Mouse (Mus musculus) kidney, adult 2 months (tissue): ENCODE results near the gene Pdxk. TPM values are rescaled to one million over a fixed set of nuclear protein-coding genes. Genes with fewer than 3 reads are reported as not detected.

Experiments used
- DNase-seq: peaks from one replicate; pipeline ENCODE4 v3.0.0; 2021
- H3K27ac ChIP-seq: fragments of 200-500 bp; 2 replicates; pipeline ENCODE4 v1.5.1; 2012; ENCODE audit warnings: low read depth, low read length, control low read depth, inconsistent platforms; ENCODE audit not compliant: insufficient read depth
- H3K27me3 ChIP-seq: fragments of 200-500 bp; replicated peaks from 2 replicates; pipeline ENCODE4 v1.6.1; 2012; ENCODE audit warnings: mild to moderate bottlenecking, moderate library complexity, low read length, inconsistent platforms; ENCODE audit not compliant: control insufficient read depth, insufficient read depth
- H3K36me3 ChIP-seq: fragments of 200-500 bp; 2 replicates; pipeline ENCODE4 v1.6.1; 2012; ENCODE audit warnings: mild to moderate bottlenecking, moderate library complexity, low read length, inconsistent platforms; ENCODE audit not compliant: control insufficient read depth, insufficient read depth
- H3K4me1 ChIP-seq: fragments of 200-500 bp; 2 replicates; pipeline ENCODE4 v1.6.1; 2011; ENCODE audit warnings: low read length; ENCODE audit not compliant: control insufficient read depth, insufficient read depth
- H3K4me3 ChIP-seq: fragments of 200-500 bp; 2 replicates; pipeline ENCODE4 v1.5.1; 2011; ENCODE audit warnings: mild to moderate bottlenecking, low read depth, low read length, control low read depth; ENCODE audit not compliant: insufficient read depth
- CTCF ChIP-seq: fragments of 200-500 bp; conservative IDR thresholded peaks from 2 replicates; pipeline ENCODE4 v1.5.1; 2011; ENCODE audit warnings: low read depth, mild to moderate bottlenecking, control low read depth, low read length, moderate library complexity, mixed read lengths; ENCODE audit not compliant: insufficient read depth, insufficient read length
- POLR2A ChIP-seq: fragments of 200-500 bp; IDR thresholded peaks from one replicate; pipeline ENCODE4 v1.6.1; 2011; ENCODE audit warnings: low read depth, low read length, control low read depth
- WGBS: fragments of 180-500 bp; shearing (Covaris S2); methylation state at CpG from one replicate; pipeline ENCODE4 v1.1.7; 2018; 5-methylcytosine and 5-hydroxymethylcytosine counted together
- polyA plus RNA-seq: library from polyadenylated mRNA; depleted of rRNA; stranded (reverse); fragments of >200 nt; gene quantifications from 2 replicates; pipeline ENCODE4 v1.2.3, GENCODE M21; 2012

Gene Pdxk
- polyA plus RNA-seq, 1 experiment: 107 TPM

DNA sequence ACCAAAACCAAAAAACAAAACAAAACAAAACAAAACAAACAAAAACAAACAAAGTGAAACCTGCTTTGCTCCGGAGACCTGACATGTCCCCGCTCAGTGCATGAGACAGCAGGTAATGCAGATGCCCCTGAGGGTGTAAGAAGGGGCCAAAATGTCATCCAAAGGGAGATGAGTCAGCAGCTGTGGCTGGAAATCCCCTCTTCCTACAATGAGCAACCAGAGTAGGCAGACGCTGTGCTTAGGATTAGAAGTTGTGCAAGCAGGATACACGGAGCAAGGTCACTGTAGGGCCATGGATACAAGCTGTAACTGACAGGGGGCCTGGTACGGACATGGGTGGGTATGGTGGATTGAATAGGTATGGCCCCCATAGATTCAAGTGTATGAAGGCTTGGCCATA, 35.6 kb downstream of the Pdxk start:
- no peak overlapping the region for H3K27ac ChIP-seq
- H3K4me1 ChIP-seq: peaks cover 6% of the 10 kb centered on the region; the same call in 1 of the 2 replicates
- no peak overlapping the region for H3K4me3 ChIP-seq
- H3K27me3 ChIP-seq: no peaks in the 10 kb centered on the region
- H3K36me3 ChIP-seq: no peaks in the 10 kb centered on the region
- DNase-seq: no peak
- WGBS: 77% methylated on average over 5 of the region's 5 CpGs
- TF ChIP-seq CTCF: no peak
- no peak for TF ChIP-seq POLR2A

DNA sequence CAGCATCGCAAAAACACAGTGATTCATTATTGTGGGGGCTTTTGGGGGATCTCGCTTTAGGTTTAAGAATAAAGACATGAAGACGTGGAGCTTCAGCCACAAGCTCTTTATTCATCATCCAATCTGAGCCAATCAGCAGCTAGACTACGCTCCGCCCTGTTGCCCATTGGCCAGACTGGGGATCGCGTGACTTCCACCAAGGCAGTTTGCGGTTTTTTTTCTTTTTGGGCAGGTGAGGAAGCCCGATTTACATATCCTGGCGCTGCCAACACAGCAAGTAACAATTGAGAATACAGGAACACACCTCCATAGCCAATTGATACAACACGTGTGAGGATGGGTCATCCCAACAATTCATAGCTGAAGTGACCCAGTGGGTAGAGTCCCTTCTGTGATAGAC, 36.7 kb downstream of the Pdxk start:
- peaks cover 6% of the 10 kb centered on the region; the same call in 1 of the 2 replicates for H3K4me1 ChIP-seq
- H3K4me3 ChIP-seq: no peak overlapping the region
- DNase-seq: no peak
- no peak for TF ChIP-seq CTCF
- no peak for TF ChIP-seq POLR2A
- WGBS: 96% methylated on average over 11 of the region's 11 CpGs
- no peaks in the 10 kb centered on the region for H3K36me3 ChIP-seq
- H3K27ac ChIP-seq: no peak overlapping the region
- no peaks in the 10 kb centered on the region for H3K27me3 ChIP-seq

DNA sequence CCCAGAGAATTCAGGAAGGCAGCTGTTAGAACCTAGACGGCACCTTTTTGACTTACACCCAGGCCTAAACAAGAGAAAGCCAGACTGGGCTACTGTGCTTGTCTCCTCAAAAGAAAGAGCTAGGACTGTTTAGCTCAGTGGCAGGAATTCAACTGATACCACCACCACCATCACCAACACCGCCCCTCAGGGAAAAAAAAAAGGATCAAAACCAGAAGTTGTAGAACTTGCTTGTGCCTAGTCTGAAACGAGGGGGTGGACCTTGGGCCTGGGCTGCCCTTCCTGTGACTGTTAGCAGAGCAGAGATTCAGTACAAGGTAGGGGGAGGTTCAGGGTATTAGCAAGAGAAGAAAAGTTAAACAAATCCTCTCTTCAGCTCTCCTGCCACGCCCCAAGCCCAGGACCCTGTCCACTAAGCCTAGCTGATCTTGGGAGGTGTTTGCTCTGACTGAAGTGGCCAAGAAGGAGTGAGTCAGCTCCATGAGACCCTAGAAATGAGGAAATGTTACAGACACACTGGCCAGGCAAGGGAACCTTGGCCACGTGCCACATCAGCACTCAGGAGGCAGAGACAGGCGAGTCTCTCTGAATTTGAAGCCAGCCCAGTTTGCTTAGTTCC, 38.5 kb downstream of the Pdxk start:
- Histone ChIP-seq H3K27ac (peak overlapping the region; percentile 69), H3K4me3 (peak overlapping the region; percentile 86), H3K27me3 (no peaks in the 10 kb centered on the region), H3K4me1 (peaks cover 6% of the 10 kb centered on the region; the same call in 1 of the 2 replicates), H3K36me3 (no peaks in the 10 kb centered on the region)
- TF ChIP-seq POLR2A (no peak), CTCF (no peak)
- DNase-seq: peak; percentile 17
- 46% methylated on average over 6 of the region's 6 CpGs for WGBS

GRCm38 (mm10) chr10:78425181-78426041, 39.4 kb downstream of the Pdxk start, which contains the start of gene Cstb:
Cstb (plus strand) TSS chr10:78425669.
- TF ChIP-seq CTCF (no peak), POLR2A (no peak)
- H3K4me3 ChIP-seq: peak within 1 kb of the TSS; percentile 86
- H3K27me3 ChIP-seq: no peaks in the 10 kb centered on the region
- peak within 1 kb of the TSS; percentile 69 for H3K27ac ChIP-seq
- no peaks in the 10 kb centered on the region for H3K36me3 ChIP-seq
- 2% methylated on average over 40 of the region's 40 CpGs for WGBS
- peak; percentile 89 for DNase-seq
- peaks cover 6% of the 10 kb centered on the region; the same call in 1 of the 2 replicates for H3K4me1 ChIP-seq

DNA sequence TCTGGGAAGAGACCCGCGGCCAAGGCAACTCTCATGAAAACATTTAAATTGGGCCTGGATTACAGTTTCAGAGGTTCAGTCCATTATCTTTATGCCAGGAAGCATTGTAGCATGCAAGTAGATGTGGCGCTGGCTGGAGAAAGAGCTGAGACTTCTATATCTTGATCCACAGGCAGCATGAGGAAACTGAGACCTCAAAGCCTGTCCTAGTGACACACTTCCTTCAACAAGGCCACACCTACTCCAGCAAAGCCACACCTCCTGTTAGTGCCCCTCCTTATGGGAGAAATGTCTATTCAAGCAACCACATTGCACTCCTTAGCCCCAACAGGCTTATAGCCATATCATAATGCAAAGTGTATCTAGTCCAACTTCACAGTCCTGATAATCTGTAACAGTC, 42.2 kb downstream of the Pdxk start:
- Histone ChIP-seq H3K4me3 (no peak overlapping the region), H3K27ac (no peak overlapping the region), H3K27me3 (no peaks in the 10 kb centered on the region), H3K36me3 (no peaks in the 10 kb centered on the region), H3K4me1 (peaks cover 6% of the 10 kb centered on the region; the same call in 1 of the 2 replicates)
- TF ChIP-seq CTCF: no peak
- TF ChIP-seq POLR2A: no peak
- 90% methylated on average over 3 of the region's 3 CpGs for WGBS
- DNase-seq: no peak

DNA sequence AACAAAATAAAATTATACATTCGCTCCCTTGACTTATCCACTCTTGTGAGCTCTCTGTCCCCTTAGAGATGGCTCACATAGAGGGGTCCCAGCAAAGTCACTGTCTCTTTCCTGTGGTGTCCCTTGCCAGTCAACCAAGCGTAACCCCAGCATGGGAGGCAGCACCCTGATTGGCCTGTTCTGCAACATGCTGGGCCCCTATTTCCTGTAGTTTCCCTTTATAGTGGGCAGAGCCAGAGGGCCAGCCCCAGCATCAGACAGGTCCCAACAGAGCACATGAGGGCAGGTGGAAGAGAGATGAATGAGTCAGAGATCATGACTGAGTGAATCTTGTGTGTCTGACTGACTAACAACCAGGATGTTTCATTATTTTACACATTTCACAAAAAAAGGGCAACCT, 43.8 kb downstream of the Pdxk start:
- no peak for TF ChIP-seq POLR2A
- no peak overlapping the region for H3K4me3 ChIP-seq
- WGBS: 80% methylated on average over 2 of the region's 2 CpGs
- peaks cover 6% of the 10 kb centered on the region; the same call in 1 of the 2 replicates for H3K4me1 ChIP-seq
- no peak for DNase-seq
- no peaks in the 10 kb centered on the region for H3K36me3 ChIP-seq
- H3K27me3 ChIP-seq: no peaks in the 10 kb centered on the region
- no peak overlapping the region for H3K27ac ChIP-seq

- Histone ChIP-seq H3K4me1 (no peaks in the 10 kb centered on the region), H3K36me3 (no peaks in the 10 kb centered on the region), H3K4me3 (no peak overlapping the region), H3K27ac (no peak overlapping the region), H3K27me3 (no peaks in the 10 kb centered on the region)
- TF ChIP-seq POLR2A: no peak
- no peak for TF ChIP-seq CTCF
- no peak for DNase-seq
- WGBS: 89% methylated on average over 2 of the region's 2 CpGs
Measured at GRCm38 (mm10) chr10:78418791-78419190, 46.0 kb downstream of the Pdxk start.
